Mouse (Mus musculus) midbrain, embryonic 14.5 days (tissue): ENCODE results near the gene Rxra. TPM values are rescaled to one million over a fixed set of nuclear protein-coding genes. Genes with fewer than 3 reads are reported as not detected.

Source experiments
- ATAC-seq: fragments of 200-750 bp; cut with Nextera tagmentation; 2 replicates; pipeline ENCODE4 v1.8.0; 2017; ENCODE audit warnings: moderate number of reproducible peaks, moderate library complexity; ENCODE audit not compliant: low FRiP score, low TSS enrichment
- DNase-seq: peaks from one replicate; pipeline ENCODE4 v3.0.0-alpha.2; 2015
- H3K27ac ChIP-seq: fragments of 300-500 bp; sonication (generic); replicated peaks from 2 replicates; pipeline ENCODE4 v1.5.1; 2014; ENCODE audit warnings: mild to moderate bottlenecking, low read depth, low read length, moderate library complexity
- H3K27me3 ChIP-seq: fragments of 300-500 bp; sonication (generic); 2 replicates; pipeline ENCODE4 v1.6.1; 2014; ENCODE audit warnings: low read length, control low read depth, mixed read lengths; ENCODE audit not compliant: control insufficient read depth, insufficient read depth
- H3K36me3 ChIP-seq: fragments of 300-500 bp; sonication (generic); 2 replicates; pipeline ENCODE4 v1.6.1; 2014; ENCODE audit warnings: low read length, control low read depth; ENCODE audit not compliant: control insufficient read depth, insufficient read depth
- H3K4me1 ChIP-seq: fragments of 300-500 bp; sonication (generic); 2 replicates; pipeline ENCODE4 v1.6.1; 2014; ENCODE audit warnings: mild to moderate bottlenecking, antibody characterized with exemption, low read length, control low read depth; ENCODE audit not compliant: control insufficient read depth, insufficient read depth
- H3K4me2 ChIP-seq: fragments of 300-500 bp; sonication (generic); 2 replicates; pipeline ENCODE4 v1.6.1; 2014; ENCODE audit warnings: mild to moderate bottlenecking, low read length, moderate library complexity
- H3K4me3 ChIP-seq: fragments of 300-500 bp; sonication (generic); replicated peaks from 2 replicates; pipeline ENCODE4 v1.5.1; 2014; ENCODE audit warnings: low read depth, low read length
- H3K9ac ChIP-seq: fragments of 300-500 bp; sonication (generic); replicated peaks from 2 replicates; pipeline ENCODE4 v1.6.1; 2014; ENCODE audit warnings: mild to moderate bottlenecking, low read length, moderate library complexity
- H3K9me3 ChIP-seq: fragments of 300-500 bp; sonication (generic); 2 replicates; pipeline ENCODE4 v1.6.1; 2016; ENCODE audit warnings: low read length, control low read depth, mixed read lengths; ENCODE audit not compliant: control insufficient read depth
- WGBS: fragments of 180-500 bp; shearing (Covaris S2); extraction: QIAGEN DNeasy Blood & Tissue Kit; methylation state at CpG from one replicate; pipeline ENCODE4 v1.1.7; 2014; 5-methylcytosine and 5-hydroxymethylcytosine counted together
- polyA plus RNA-seq: library from polyadenylated mRNA; unstranded; fragments of >200 nt; fragmentation: Nextera tagmentation; extraction: Ambion mirVana; gene quantifications from 2 replicates; pipeline ENCODE4 v1.2.1, GENCODE M21; 2014

Rxra gene
- polyA plus RNA-seq, 1 experiment from 2014 or later: 2.5 TPM

DNA sequence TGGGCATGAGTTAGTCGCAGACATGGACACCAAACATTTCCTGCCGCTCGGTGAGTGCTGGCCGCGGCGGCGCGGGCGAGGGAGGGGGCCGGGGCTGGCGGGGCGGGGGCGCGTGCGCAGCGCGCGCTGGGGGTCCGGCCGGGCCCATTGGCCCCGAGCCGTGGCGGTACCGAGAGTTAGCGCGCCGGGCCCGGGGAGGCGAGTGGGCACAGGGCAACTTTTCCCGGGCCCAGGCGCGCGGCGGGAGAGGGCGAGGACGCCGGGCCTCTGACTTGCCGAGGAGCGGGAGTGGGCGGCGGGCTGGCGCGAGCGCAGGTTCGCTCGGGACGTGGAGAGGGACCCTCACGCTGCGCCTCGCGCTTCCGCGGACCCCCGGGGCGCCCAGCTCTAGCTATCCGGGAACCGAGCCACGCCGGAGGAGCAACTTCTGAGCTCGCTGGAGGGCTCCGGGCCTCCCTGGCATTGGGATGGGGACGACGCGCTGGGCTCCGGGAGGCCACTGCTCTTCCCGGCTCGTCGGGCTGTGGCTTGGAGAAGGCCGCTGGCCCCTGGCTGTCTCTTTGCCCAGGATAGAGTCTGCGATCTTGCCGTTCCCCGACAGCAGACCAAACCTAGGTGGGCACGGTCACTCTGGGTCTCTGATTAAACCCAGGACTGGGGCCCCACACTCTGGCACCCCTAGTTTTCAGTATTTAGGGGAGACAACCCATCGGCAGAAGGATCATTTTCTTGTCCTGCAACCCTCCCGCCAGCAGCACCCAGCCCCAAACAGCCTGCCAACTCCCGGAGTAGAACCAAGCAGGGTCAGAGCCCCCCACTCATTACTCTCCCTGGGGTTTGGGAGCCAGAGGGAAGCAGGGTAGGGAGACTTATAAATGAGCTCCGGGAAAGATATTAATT, 1.4 kb downstream of the Rxra start:
- peak overlapping the region; percentile 80 for H3K9ac ChIP-seq
- no peaks in the 10 kb centered on the region for H3K36me3 ChIP-seq
- H3K27me3 ChIP-seq: no peaks in the 10 kb centered on the region
- WGBS: under 1% methylated on average over 70 of the region's 77 CpGs
- DNase-seq: peak; percentile 74
- H3K9me3 ChIP-seq: no peaks in the 10 kb centered on the region
- H3K4me1 ChIP-seq: peaks cover 40% of the 10 kb centered on the region
- H3K4me2 ChIP-seq: peak overlapping the region; percentile 68
- peak overlapping the region; percentile 86 for H3K27ac ChIP-seq
- ATAC-seq: peak; percentile 38; the same call in 1 of the 2 replicates
- H3K4me3 ChIP-seq: peak overlapping the region; percentile 73

DNA sequence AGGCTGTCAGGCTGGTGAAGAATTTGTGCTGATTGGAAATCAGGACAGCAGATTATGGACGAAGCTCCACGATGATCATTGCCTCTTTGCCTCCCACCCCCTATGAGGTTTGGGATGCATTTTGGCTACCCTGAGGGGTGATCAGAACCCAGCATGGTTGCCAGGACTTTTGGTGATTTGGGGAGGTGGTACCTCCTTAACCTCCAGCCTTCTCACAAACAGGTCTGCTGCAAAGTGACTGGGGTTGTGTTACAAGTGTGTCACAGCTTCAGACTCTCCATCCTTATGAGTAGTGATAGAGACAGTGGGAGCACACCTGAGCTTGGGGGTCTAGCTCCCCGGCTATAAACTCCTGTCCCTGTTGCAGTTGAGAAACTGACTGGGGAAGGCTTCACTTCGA, 2.1 kb downstream of the Rxra start:
- WGBS: 12% methylated on average over 4 of the region's 4 CpGs

DNA sequence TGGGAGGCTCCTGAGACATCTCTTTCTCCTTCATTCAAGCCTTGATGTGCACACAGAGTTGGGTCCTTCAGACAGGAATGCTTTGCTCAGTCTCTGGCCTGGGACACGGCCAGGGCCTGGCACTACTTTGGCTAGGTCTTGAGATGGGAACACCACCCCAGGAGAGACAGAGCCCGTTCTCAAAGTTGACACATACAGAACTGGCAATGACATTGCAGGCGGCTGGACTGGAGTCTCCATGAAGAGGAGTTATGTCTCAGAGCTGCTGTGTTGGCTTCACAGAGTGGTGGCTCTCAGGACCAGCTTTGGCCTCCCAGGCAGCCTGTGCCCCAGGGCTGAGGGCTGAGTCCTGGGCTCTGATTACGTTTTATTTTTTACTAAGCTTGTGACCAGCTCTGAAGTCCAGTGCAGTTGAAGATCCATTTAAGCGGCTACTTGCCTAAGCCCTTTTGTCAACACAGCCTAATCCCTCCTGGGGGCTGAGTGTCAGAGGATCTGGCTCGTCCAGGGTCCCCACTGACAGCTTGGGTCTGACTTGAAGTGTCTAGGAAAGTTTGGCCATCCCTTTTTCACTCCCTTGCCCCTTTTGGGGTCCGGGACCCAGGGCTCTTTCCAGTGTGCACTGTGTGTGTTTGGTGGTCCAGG, 2.7 kb downstream of the Rxra start:
- DNase-seq: no peak
- 10% methylated on average over 7 of the region's 7 CpGs for WGBS
- H3K27me3 ChIP-seq: no peaks in the 10 kb centered on the region

More for the DNA sequence above, 2.1 kb downstream of the Rxra start:
- Histone ChIP-seq H3K4me2 (peak overlapping the region; percentile 68), H3K4me3 (peak overlapping the region; percentile 73), H3K27me3 (no peaks in the 10 kb centered on the region), H3K4me1 (peaks cover 40% of the 10 kb centered on the region), H3K9me3 (no peaks in the 10 kb centered on the region), H3K27ac (no peak overlapping the region), H3K9ac (peak overlapping the region; percentile 80), H3K36me3 (no peaks in the 10 kb centered on the region)
- DNase-seq (no peak), ATAC-seq (no peak)

DNA sequence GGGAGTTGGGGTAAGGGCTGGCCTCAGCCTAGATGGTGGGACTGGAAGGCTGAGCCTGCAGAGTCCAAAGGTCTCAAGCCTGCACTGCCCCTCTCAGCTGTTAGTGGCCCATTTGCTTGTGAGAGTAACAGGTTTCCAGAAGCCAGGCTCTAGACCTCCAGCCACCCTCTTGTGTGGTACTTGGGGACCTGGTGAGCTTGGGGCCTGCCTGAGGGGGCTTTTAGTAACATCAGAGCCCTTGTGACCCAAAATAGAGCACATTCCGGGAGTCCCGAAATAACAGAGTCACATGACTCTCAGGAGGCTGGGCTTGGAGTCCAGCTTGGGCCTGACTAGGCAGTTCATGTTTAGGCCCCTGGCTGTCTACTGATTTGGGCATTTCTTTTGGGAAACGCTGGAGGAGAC, 3.4 kb downstream of the Rxra start:
- H3K27me3 ChIP-seq: no peaks in the 10 kb centered on the region
- WGBS: 14% methylated on average over 3 of the region's 3 CpGs
- no peak overlapping the region; the same call in 1 of the 2 replicates for H3K9ac ChIP-seq
- no peak for DNase-seq
- ATAC-seq: no peak
- no peaks in the 10 kb centered on the region for H3K9me3 ChIP-seq
- peaks cover 48% of the 10 kb centered on the region for H3K4me1 ChIP-seq
- no peak overlapping the region for H3K4me3 ChIP-seq
- no peaks in the 10 kb centered on the region for H3K36me3 ChIP-seq
- H3K27ac ChIP-seq: no peak overlapping the region
- peak overlapping the region; percentile 68 for H3K4me2 ChIP-seq

More for the DNA sequence above, 2.7 kb downstream of the Rxra start:
- H3K27ac ChIP-seq: no peak overlapping the region
- H3K4me2 ChIP-seq: peak overlapping the region; percentile 68
- H3K9me3 ChIP-seq: no peaks in the 10 kb centered on the region
- H3K4me3 ChIP-seq: 0 out of 2 replicates have a peak overlapping the region, but pooled peaks have one; percentile 73
- ATAC-seq: no peak
- no peaks in the 10 kb centered on the region for H3K36me3 ChIP-seq
- H3K4me1 ChIP-seq: peaks cover 43% of the 10 kb centered on the region
- peak overlapping the region; percentile 80; the same call in 1 of the 2 replicates for H3K9ac ChIP-seq

DNA sequence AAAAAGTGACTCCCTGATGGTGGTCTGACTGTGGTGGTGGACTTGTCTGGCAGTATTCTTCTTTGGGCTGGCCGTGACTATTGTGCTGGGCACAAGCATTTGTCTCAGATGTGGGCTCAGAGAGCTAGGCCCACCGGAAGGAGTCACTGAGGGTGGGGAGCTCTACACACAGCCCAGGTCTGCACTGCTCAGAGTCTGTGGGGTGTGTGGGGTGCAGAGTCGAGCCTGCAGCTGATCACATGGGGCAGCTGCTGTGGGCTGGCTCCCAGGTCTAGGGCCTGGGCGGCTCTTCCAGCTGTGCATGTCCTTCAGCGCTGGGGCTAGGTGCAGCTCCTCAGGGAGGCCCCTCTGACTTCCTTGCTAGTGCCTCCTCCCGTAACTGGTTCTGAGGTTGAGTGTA, 3.8 kb downstream of the Rxra start:
- Histone ChIP-seq H3K36me3 (no peaks in the 10 kb centered on the region), H3K9ac (no peak overlapping the region), H3K9me3 (no peaks in the 10 kb centered on the region), H3K27me3 (no peaks in the 10 kb centered on the region), H3K4me2 (no peak overlapping the region; the same call in 1 of the 2 replicates), H3K4me3 (no peak overlapping the region), H3K27ac (no peak overlapping the region), H3K4me1 (peaks cover 48% of the 10 kb centered on the region)
- ATAC-seq: no peak
- WGBS: 57% methylated on average over 6 of the region's 6 CpGs
- no peak for DNase-seq

DNA sequence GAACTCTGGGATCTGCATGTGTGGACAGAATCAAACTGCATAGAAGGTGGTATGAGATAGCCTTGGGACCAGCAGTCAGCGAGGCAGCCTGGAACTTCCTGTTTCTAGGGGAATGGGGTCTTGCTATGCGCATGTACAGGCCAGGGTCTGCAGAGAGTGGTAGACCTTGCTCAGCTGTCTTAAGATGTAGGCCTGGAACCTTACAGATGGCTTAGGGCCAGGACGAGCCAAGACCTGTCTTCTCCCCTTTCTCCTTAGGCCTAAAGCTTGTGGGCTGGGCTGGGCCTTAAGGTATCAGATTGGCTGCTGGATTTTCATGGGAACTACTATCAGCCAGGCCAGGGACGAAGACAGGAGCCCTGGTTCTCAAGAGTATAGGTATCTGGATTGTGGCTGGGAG, 4.4 kb downstream of the Rxra start:
- H3K4me1 ChIP-seq: peaks cover 48% of the 10 kb centered on the region
- H3K4me3 ChIP-seq: no peak overlapping the region
- H3K36me3 ChIP-seq: no peaks in the 10 kb centered on the region
- no peak overlapping the region for H3K4me2 ChIP-seq
- H3K9me3 ChIP-seq: no peaks in the 10 kb centered on the region
- H3K27ac ChIP-seq: no peak overlapping the region
- no peaks in the 10 kb centered on the region for H3K27me3 ChIP-seq
- no peak overlapping the region for H3K9ac ChIP-seq
- ATAC-seq: no peak
- WGBS: 91% methylated on average over 4 of the region's 4 CpGs
- no peak for DNase-seq

DNA sequence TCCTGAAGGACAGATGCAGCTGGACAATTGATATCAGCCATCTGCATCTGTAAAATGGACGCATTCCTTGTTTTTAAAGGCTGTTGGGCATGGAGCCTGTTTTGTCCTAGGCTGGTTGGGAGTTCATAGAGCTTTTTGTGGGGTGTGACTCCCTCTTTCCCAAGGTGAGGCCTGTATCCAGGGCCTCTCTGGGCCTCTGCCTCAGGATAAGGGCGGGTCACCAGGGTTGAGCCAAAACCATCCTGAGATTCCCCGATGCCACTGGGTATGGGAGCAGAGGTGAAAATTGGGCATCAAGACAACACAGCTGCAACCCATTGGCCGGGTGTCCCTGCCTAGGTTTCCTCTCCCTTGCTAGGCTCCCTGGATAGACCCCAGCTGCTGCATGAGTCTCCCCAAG, 5.2 kb downstream of the Rxra start:
- 84% methylated on average over 4 of the region's 4 CpGs for WGBS
- Histone ChIP-seq H3K4me3 (no peak overlapping the region), H3K36me3 (no peaks in the 10 kb centered on the region), H3K4me2 (no peak overlapping the region), H3K9ac (no peak overlapping the region), H3K9me3 (no peaks in the 10 kb centered on the region), H3K27me3 (no peaks in the 10 kb centered on the region), H3K27ac (no peak overlapping the region), H3K4me1 (peaks cover 43% of the 10 kb centered on the region)
- DNase-seq (no peak), ATAC-seq (no peak)

DNA sequence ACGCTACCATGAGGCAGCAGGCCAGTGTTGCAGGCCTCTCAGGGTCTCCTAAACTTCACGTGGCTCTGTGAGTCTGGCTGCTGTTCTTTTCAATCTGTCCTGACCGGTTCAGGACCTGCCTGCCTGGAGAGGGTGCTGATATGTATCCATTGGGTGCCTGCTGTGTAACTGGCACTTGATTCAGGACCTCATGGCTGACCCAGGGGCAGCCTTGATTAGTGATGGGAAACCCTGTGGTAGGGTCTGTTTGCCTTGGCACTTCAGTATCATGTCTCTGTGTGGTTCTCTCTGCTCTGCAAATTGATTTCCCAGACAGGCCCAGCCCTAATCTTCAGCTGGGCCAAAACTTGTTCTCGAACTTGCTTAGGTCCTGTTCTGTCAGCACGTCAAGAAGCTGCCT, 5.9 kb downstream of the Rxra start:
- H3K36me3 ChIP-seq: no peaks in the 10 kb centered on the region
- no peak overlapping the region for H3K4me3 ChIP-seq
- WGBS: 49% methylated on average over 5 of the region's 5 CpGs
- no peak overlapping the region for H3K9ac ChIP-seq
- ATAC-seq (no peak), DNase-seq (no peak)
- H3K4me1 ChIP-seq: peaks cover 43% of the 10 kb centered on the region
- no peaks in the 10 kb centered on the region for H3K27me3 ChIP-seq
- H3K27ac ChIP-seq: no peak overlapping the region
- H3K9me3 ChIP-seq: no peaks in the 10 kb centered on the region
- no peak overlapping the region for H3K4me2 ChIP-seq
